Mouse (Mus musculus) liver, embryonic 14.5 days (tissue): Measurements from ENCODE around the gene Arl15.

ENCODE experiments used
- CTCF ChIP-seq: IDR thresholded peaks from 2 replicates; pipeline ENCODE4 v1.5.1; 2016; ENCODE audit warnings: antibody characterized with exemption, low read depth, control low read depth
- EP300 ChIP-seq: IDR thresholded peaks from 2 replicates; pipeline ENCODE4 v1.6.1; 2016; ENCODE audit warnings: antibody characterized with exemption, low read depth

GRCm38 (mm10) chr13:113990701-113991100 lies 196.4 kb downstream of the Arl15 start:
- TF ChIP-seq CTCF (no peak), EP300 (no peak)
